Mouse (Mus musculus) embryonic facial prominence, embryonic 14.5 days (tissue): Measurements from ENCODE around the gene Fgfr4. TPM values are rescaled to one million over a fixed set of nuclear protein-coding genes. Genes with fewer than 3 reads are reported as not detected.
"Not testable (repeated sequence)": the region's sequence is repeated elsewhere in the genome, so short reads cannot be mapped to it uniquely, and the experiment has no call there.

Experiments used
- ATAC-seq: fragments of 200-750 bp; cut with Nextera tagmentation; 2 replicates; pipeline ENCODE4 v1.8.0; 2017; ENCODE audit warnings: low read depth, moderate number of reproducible peaks, moderate TSS enrichment
- DNase-seq: peaks from one replicate; pipeline ENCODE4 v3.0.0-alpha.2; 2015; ENCODE audit warnings: low spot score
- H3K27ac ChIP-seq: fragments of 300-500 bp; sonication (generic); replicated peaks from 2 replicates; pipeline ENCODE4 v1.5.1; 2014; ENCODE audit warnings: low read depth, mild to moderate bottlenecking, low read length, moderate library complexity
- H3K27me3 ChIP-seq: fragments of 300-500 bp; sonication (generic); replicated peaks from 2 replicates; pipeline ENCODE4 v1.6.1; 2014; ENCODE audit warnings: low read length; ENCODE audit not compliant: control insufficient read depth, insufficient read depth
- H3K36me3 ChIP-seq: fragments of 300-500 bp; sonication (generic); 2 replicates; pipeline ENCODE4 v1.6.1; 2014; ENCODE audit warnings: low read length, mixed read lengths; ENCODE audit not compliant: control insufficient read depth, insufficient read depth
- H3K4me1 ChIP-seq: fragments of 300-500 bp; sonication (generic); 2 replicates; pipeline ENCODE4 v1.6.1; 2014; ENCODE audit warnings: antibody characterized with exemption, low read length; ENCODE audit not compliant: control insufficient read depth, insufficient read depth
- H3K4me2 ChIP-seq: fragments of 300-500 bp; sonication (generic); 2 replicates; pipeline ENCODE4 v1.6.1; 2014; ENCODE audit warnings: low read depth, mild to moderate bottlenecking, low read length, moderate library complexity, mixed read lengths
- H3K4me3 ChIP-seq: fragments of 300-500 bp; sonication (generic); 2 replicates; pipeline ENCODE4 v1.5.1; 2014; ENCODE audit warnings: low read depth, mild to moderate bottlenecking, low read length
- H3K9ac ChIP-seq: fragments of 300-500 bp; sonication (generic); 2 replicates; pipeline ENCODE4 v1.6.1; 2014; ENCODE audit warnings: low read depth, mild to moderate bottlenecking, low read length, moderate library complexity, mixed read lengths
- H3K9me3 ChIP-seq: fragments of 300-500 bp; sonication (generic); 2 replicates; pipeline ENCODE4 v1.6.1; 2016; ENCODE audit warnings: low read length; ENCODE audit not compliant: control insufficient read depth
- WGBS: fragments of 180-500 bp; shearing (Covaris S2); extraction: QIAGEN DNeasy Blood & Tissue Kit; methylation state at CpG from one replicate; pipeline ENCODE4 v1.1.7; 2014; 5-methylcytosine and 5-hydroxymethylcytosine counted together
- polyA plus RNA-seq: library from polyadenylated mRNA; unstranded; fragments of >200 nt; fragmentation: Nextera tagmentation; extraction: Ambion mirVana; gene quantifications from 2 replicates; pipeline ENCODE4 v1.2.1, GENCODE M21; 2014

Gene Fgfr4
- polyA plus RNA-seq, 1 experiment from 2014 or later, result 16.4 TPM

- no peak overlapping the region for H3K4me3 ChIP-seq
- H3K27ac ChIP-seq, result no peak overlapping the region
- H3K27me3 ChIP-seq, result no peaks in the 10 kb centered on the region
- 0 out of 2 replicates have a peak, but pooled peaks cover 3% of the 10 kb centered on the region for H3K4me1 ChIP-seq
- H3K9me3 ChIP-seq, result no peaks in the 10 kb centered on the region
- peak; percentile 53 for DNase-seq
- 41% methylated on average over 2 of the region's 2 CpGs for WGBS
- no peak overlapping the region for H3K4me2 ChIP-seq
- H3K9ac ChIP-seq, result no peak overlapping the region
- peak; percentile 15; the same call in 1 of the 2 replicates for ATAC-seq
- H3K36me3 ChIP-seq, result no peaks in the 10 kb centered on the region
Measured at GRCm38 (mm10) chr13:55178556-55178955, 26.1 kb downstream of the Fgfr4 start.

- ATAC-seq, result no peak
- Histone ChIP-seq H3K27me3 (no peaks in the 10 kb centered on the region), H3K36me3 (no peaks in the 10 kb centered on the region), H3K27ac (no peak overlapping the region), H3K9me3 (no peaks in the 10 kb centered on the region), H3K4me1 (0 out of 2 replicates have a peak, but pooled peaks cover 3% of the 10 kb centered on the region), H3K4me3 (no peak overlapping the region), H3K4me2 (no peak overlapping the region), H3K9ac (no peak overlapping the region)
- WGBS, result 93% methylated on average over 3 of the region's 3 CpGs
- no peak for DNase-seq
Measured at GRCm38 (mm10) chr13:55179591-55179990, 27.2 kb downstream of the Fgfr4 start.

GRCm38 (mm10) chr13:55181786-55182172 is 29.3 kb downstream of the Fgfr4 start:
- 0 out of 2 replicates have a peak, but pooled peaks cover 3% of the 10 kb centered on the region for H3K4me1 ChIP-seq
- no peak for ATAC-seq
- H3K4me2 ChIP-seq, result peak overlapping the region; percentile 55
- no peaks in the 10 kb centered on the region for H3K9me3 ChIP-seq
- DNase-seq, result no peak
- peak overlapping the region; percentile 62; the same call in 1 of the 2 replicates for H3K9ac ChIP-seq
- H3K27ac ChIP-seq, result peak overlapping the region; percentile 90
- no peaks in the 10 kb centered on the region for H3K27me3 ChIP-seq
- 73% methylated on average over 2 of the region's 2 CpGs for WGBS
- H3K36me3 ChIP-seq, result no peaks in the 10 kb centered on the region
- peak overlapping the region; percentile 36 for H3K4me3 ChIP-seq

GRCm38 (mm10) chr13:55182173-55182894 is 29.9 kb downstream of the Fgfr4 start:
- H3K4me3 ChIP-seq, result peak overlapping the region; percentile 36
- peak; percentile 90 for ATAC-seq
- no peaks in the 10 kb centered on the region for H3K36me3 ChIP-seq
- peak overlapping the region; percentile 62 for H3K9ac ChIP-seq
- WGBS, result 5% methylated on average over 23 of the region's 23 CpGs
- H3K27me3 ChIP-seq, result no peaks in the 10 kb centered on the region
- DNase-seq, result peak; percentile 91
- no peaks in the 10 kb centered on the region for H3K9me3 ChIP-seq
- H3K4me1 ChIP-seq, result 0 out of 2 replicates have a peak, but pooled peaks cover 3% of the 10 kb centered on the region
- H3K4me2 ChIP-seq, result peak overlapping the region; percentile 55
- H3K27ac ChIP-seq, result peak overlapping the region; percentile 90

- no peaks in the 10 kb centered on the region for H3K27me3 ChIP-seq
- DNase-seq (no peak), ATAC-seq (no peak)
- no peaks in the 10 kb centered on the region for H3K36me3 ChIP-seq
- no peak overlapping the region for H3K9ac ChIP-seq
- H3K4me1 ChIP-seq, result 0 out of 2 replicates have a peak, but pooled peaks cover 3% of the 10 kb centered on the region
- H3K9me3 ChIP-seq, result no peaks in the 10 kb centered on the region
- no peak overlapping the region for H3K27ac ChIP-seq
- H3K4me3 ChIP-seq, result no peak overlapping the region
- H3K4me2 ChIP-seq, result no peak overlapping the region
- WGBS, result 85% methylated on average over 6 of the region's 6 CpGs
Measured at GRCm38 (mm10) chr13:55183382-55183781, 30.9 kb downstream of the Fgfr4 start.

DNA sequence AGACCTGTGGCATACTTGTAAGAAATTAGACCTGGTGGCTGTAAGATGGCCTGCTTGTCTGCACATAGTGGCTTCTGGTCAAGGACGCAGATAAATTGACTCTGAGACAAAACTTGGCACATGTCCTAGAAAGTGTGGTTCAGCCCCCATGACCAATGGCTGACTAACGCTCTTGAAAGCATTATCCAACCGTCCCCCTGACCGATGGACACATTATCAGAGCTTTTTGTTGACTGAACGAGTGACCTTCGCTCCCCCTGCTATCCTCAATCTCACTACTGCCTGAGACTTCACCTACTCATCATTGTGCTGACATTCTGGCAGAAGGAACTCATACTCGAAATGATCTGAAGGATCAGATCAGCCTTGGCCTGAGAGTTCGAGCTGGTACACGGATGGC is 34.6 kb downstream of the Fgfr4 start:
- H3K4me1 ChIP-seq, H3K27ac ChIP-seq, H3K27me3 ChIP-seq, H3K4me3 ChIP-seq, H3K36me3 ChIP-seq, DNase-seq, H3K4me2 ChIP-seq, H3K9ac ChIP-seq, ATAC-seq, H3K9me3 ChIP-seq: not testable (repeated sequence)
- 20% methylated on average over 3 of the region's 9 CpGs for whole genome bisulfite sequencing

GRCm38 (mm10) chr13:55189531-55190107 is 37.2 kb downstream of the Fgfr4 start:
- H3K4me2 ChIP-seq, result peak overlapping the region; percentile 89
- DNase-seq, result peak; percentile 38
- peak; percentile 1; the same call in 1 of the 2 replicates for ATAC-seq
- H3K9ac ChIP-seq, result peak overlapping the region; percentile 81
- H3K9me3 ChIP-seq, result no peaks in the 10 kb centered on the region
- H3K4me1 ChIP-seq, result peaks cover 8% of the 10 kb centered on the region
- no peaks in the 10 kb centered on the region for H3K27me3 ChIP-seq
- H3K36me3 ChIP-seq, result no peaks in the 10 kb centered on the region
- peak overlapping the region; percentile 96 for H3K27ac ChIP-seq
- WGBS, result 3% methylated on average over 12 of the region's 12 CpGs
- H3K4me3 ChIP-seq, result peak overlapping the region; percentile 51

DNA sequence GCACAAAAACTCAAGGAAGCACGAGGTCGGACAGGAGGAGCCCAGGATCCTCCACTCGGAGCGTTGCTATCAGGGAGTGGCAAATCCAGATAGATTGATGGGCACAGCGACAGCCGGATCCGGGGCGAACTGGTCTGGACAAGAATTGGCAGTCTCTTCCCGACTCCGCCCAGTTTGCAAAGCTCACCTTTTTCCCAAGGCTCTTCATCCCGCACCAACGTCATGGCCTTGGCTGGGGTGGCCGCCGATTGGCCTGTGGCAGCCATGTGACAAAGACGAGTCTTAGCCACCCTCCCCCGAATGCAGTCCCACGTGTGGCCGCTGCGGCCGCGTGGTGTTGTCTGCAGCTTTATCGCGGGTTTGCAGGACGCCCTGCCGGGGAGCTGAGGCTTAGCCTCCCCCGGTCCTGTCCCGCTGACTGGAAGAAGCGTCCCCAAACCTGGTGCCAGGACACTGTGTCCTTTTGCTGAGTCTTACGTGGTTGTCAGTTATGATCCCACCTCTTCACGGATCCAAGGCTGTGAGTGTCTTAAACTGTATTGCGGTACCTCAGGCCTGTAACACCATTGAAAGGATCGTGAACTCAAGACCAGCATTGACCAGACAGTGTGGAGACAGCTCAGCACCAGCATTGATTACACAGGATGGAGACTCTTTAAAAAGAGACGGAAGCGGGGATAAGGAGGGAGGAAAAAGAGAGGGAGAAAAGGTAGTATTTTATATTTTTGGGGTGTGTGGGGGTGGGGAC is 37.9 kb downstream of the Fgfr4 start:
- WGBS, result 2% methylated on average over 34 of the region's 34 CpGs
- peak; percentile 99 for ATAC-seq

More for the DNA sequence above, 37.9 kb downstream of the Fgfr4 start:
- Histone ChIP-seq H3K9ac (peak overlapping the region; percentile 81), H3K4me1 (peaks cover 8% of the 10 kb centered on the region), H3K4me3 (peak overlapping the region; percentile 51), H3K4me2 (peak overlapping the region; percentile 89), H3K9me3 (no peaks in the 10 kb centered on the region), H3K36me3 (no peaks in the 10 kb centered on the region), H3K27ac (peak overlapping the region; percentile 96), H3K27me3 (no peaks in the 10 kb centered on the region)
- DNase-seq, result peak; percentile 98
